Mouse (Mus musculus): ENCODE data around the gene Recql5. TPM values are rescaled to one million over a fixed set of nuclear protein-coding genes. Genes with fewer than 3 reads are reported as not detected.

Gene Recql5
- 10 to 100 TPM; 23.4 to 30.7 TPM for total RNA-seq (2021)

GRCm38 (mm10) chr11:115933108-115933746 is at the start of gene Recql5, which contains the start of gene Sap30bp:
TSS of gene Recql5 (minus strand) at chr11:115933477.
TSS of gene Sap30bp (plus strand) at chr11:115933282.
- DNase-seq (ENCODE audit: low spot score in 2 of 2) = peak; percentile 97 to 98
- intact Hi-C loops (cut with DNase I) = loop anchor here (5.0 kb wide), 1 partner anchor 199 kb away; the partner anchor contains the start of gene Trim65

- DNase-seq (ENCODE audit: low spot score in 2 of 2) = no peak
- intact Hi-C loops (cut with DNase I) = no loop called here
These were observed 49.2 kb upstream of the Recql5 start for GRCm38 (mm10) chr11:115982472-115982871.

GRCm38 (mm10) chr11:115975544-115975943 is 42.3 kb upstream of the Recql5 start:
- DNase-seq (ENCODE audit: low spot score in 2 of 2) = no peak
- intact Hi-C loops (cut with DNase I) = no loop called here

GRCm38 (mm10) chr11:115975083-115975420 is 41.8 kb upstream of the Recql5 start:
- intact Hi-C loops (cut with DNase I) = no loop called here
- no peak for DNase-seq (ENCODE audit: low spot score in 2 of 2)

- intact Hi-C loops (cut with DNase I) = no loop called here
- no peak for DNase-seq (ENCODE audit: low spot score in 2 of 2)
These were observed 41.2 kb upstream of the Recql5 start, which contains the start of gene Itgb4 for GRCm38 (mm10) chr11:115974309-115975082. TSS of gene Itgb4 (plus strand) at chr11:115974709.

GRCm38 (mm10) chr11:115971016-115971415 is 37.7 kb upstream of the Recql5 start:
- DNase-seq (ENCODE audit: low spot score in 2 of 2) = no peak
- intact Hi-C loops (cut with DNase I) = no loop called here

GRCm38 (mm10) chr11:115970006-115970673 is 36.9 kb upstream of the Recql5 start:
- no peak for DNase-seq (ENCODE audit: low spot score in 2 of 2)
- intact Hi-C loops (cut with DNase I) = no loop called here

- intact Hi-C loops (cut with DNase I) = no loop called here
- no peak for DNase-seq (ENCODE audit: low spot score in 2 of 2)
These were observed 35.6 kb upstream of the Recql5 start for GRCm38 (mm10) chr11:115968731-115969405.

GRCm38 (mm10) chr11:115964977-115965604 is 31.8 kb upstream of the Recql5 start:
- intact Hi-C loops (cut with DNase I) = no loop called here
- DNase-seq (ENCODE audit: low spot score in 2 of 2) = no peak

- DNase-seq (ENCODE audit: low spot score in 2 of 2) = no peak
- intact Hi-C loops (cut with DNase I) = no loop called here
These were observed 29.6 kb upstream of the Recql5 start for GRCm38 (mm10) chr11:115962651-115963412.

- DNase-seq (ENCODE audit: low spot score in 2 of 2) = no peak
- intact Hi-C loops (cut with DNase I) = no loop called here
These were observed 25.7 kb upstream of the Recql5 start for GRCm38 (mm10) chr11:115959018-115959417.

- intact Hi-C loops (cut with DNase I) = no loop called here
- DNase-seq (ENCODE audit: low spot score in 2 of 2) = no peak
These were observed 24.7 kb upstream of the Recql5 start for GRCm38 (mm10) chr11:115957971-115958370.

GRCm38 (mm10) chr11:115956453-115956852 is 23.2 kb upstream of the Recql5 start:
- intact Hi-C loops (cut with DNase I) = no loop called here
- no peak for DNase-seq (ENCODE audit: low spot score in 2 of 2)

GRCm38 (mm10) chr11:115955195-115955858 is 22.1 kb upstream of the Recql5 start:
- DNase-seq (ENCODE audit: low spot score in 2 of 2) = no peak
- intact Hi-C loops (cut with DNase I) = no loop called here

GRCm38 (mm10) chr11:115954712-115955111 is 21.4 kb upstream of the Recql5 start:
- DNase-seq (ENCODE audit: low spot score in 2 of 2) = no peak
- intact Hi-C loops (cut with DNase I) = no loop called here

- intact Hi-C loops (cut with DNase I) = no loop called here
- DNase-seq (ENCODE audit: low spot score in 2 of 2) = no peak
These were observed 17.4 kb upstream of the Recql5 start for GRCm38 (mm10) chr11:115950719-115951118.

GRCm38 (mm10) chr11:115948316-115948715 is 15.0 kb upstream of the Recql5 start:
- intact Hi-C loops (cut with DNase I) = no loop called here

GRCm38 (mm10) chr11:115946221-115946828 is 13.0 kb upstream of the Recql5 start:
- intact Hi-C loops (cut with DNase I) = no loop called here
- DNase-seq (ENCODE audit: low spot score in 2 of 2) = no peak

More at GRCm38 (mm10) chr11:115948316-115948715, 15.0 kb upstream of the Recql5 start:
- DNase-seq (ENCODE audit: low spot score in 2 of 2) = no peak
